Mouse (Mus musculus): Measurements from ENCODE around the gene Deup1. TPM values are rescaled to one million over a fixed set of nuclear protein-coding genes. Genes with fewer than 3 reads are reported as not detected.

Gene Deup1
- polyA plus RNA-seq, 1 experiment from 2014 or later = 0.08 TPM

DNA sequence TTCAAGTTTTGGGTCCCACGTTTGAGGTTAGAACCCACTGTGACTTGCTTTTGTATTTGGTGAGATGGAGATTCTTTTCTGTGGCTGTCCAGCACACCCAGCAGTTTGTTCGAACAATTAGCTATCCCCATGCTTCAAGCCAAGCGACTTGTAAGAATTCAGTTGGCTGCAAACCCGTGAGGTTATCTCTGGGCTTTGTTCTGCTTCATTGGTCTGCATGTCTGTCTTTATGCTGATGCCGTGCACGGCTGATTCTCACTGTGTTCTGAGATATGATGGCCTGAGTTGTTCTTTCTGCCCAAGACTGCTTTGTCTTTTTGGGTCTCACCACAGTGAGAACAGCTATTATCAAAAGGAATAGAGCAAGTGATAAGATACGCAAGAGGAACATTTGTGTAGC lies 10.7 kb downstream of the Deup1 start:
- H3K4me1 ChIP-seq (replicated peaks; ENCODE audit: control insufficient read depth, insufficient read depth, low read length) = no peaks in the 10 kb centered on the region
- no peak overlapping the region for H3K4me3 ChIP-seq (ENCODE audit: low read depth, low read length)
- no peak overlapping the region for H3K4me2 ChIP-seq (replicated peaks; ENCODE audit: low read depth)
- no peaks in the 10 kb centered on the region for H3K9me3 ChIP-seq (ENCODE audit: control insufficient read depth)
- TF ChIP-seq CTCF (IDR thresholded peaks at IDR 0.05; ENCODE audit: low read depth) = no peak
- 75% methylated on average over 7 of the region's 7 CpGs for WGBS
- no peak for ATAC-seq
- no peaks in the 10 kb centered on the region for H3K36me3 ChIP-seq (ENCODE audit: control insufficient read depth, insufficient read depth)
- H3K27ac ChIP-seq (ENCODE audit: low read depth, low read length) = no peak overlapping the region
- no peaks in the 10 kb centered on the region for H3K27me3 ChIP-seq (replicated peaks; ENCODE audit: control insufficient read depth, insufficient read depth, low read length)
- no peak overlapping the region for H3K9ac ChIP-seq (ENCODE audit: low read depth, low read length)

DNA sequence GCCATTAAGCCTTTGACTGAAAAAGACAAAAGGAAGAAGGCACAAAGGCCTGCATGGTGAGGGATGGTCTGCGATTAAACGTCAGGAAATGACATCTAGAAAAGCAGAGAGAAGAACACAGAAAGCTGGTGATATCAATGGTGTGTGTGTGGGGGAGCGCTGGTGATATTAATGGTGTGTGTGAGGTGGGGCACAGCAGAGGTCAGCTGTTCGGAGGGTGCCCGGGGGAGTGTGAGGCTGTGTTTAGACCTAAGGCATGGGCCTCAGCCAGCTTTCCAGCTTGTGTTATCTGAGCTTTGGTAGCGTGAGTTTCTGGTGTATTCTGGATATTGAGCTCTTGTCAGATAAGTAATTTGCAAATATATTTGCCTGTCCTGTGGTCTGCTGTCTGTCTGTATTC lies 11.3 kb downstream of the Deup1 start:
- ATAC-seq = no peak
- TF ChIP-seq CTCF (IDR thresholded peaks at IDR 0.05; ENCODE audit: low read depth) = no peak
- WGBS = 74% methylated on average over 6 of the region's 6 CpGs

DNA sequence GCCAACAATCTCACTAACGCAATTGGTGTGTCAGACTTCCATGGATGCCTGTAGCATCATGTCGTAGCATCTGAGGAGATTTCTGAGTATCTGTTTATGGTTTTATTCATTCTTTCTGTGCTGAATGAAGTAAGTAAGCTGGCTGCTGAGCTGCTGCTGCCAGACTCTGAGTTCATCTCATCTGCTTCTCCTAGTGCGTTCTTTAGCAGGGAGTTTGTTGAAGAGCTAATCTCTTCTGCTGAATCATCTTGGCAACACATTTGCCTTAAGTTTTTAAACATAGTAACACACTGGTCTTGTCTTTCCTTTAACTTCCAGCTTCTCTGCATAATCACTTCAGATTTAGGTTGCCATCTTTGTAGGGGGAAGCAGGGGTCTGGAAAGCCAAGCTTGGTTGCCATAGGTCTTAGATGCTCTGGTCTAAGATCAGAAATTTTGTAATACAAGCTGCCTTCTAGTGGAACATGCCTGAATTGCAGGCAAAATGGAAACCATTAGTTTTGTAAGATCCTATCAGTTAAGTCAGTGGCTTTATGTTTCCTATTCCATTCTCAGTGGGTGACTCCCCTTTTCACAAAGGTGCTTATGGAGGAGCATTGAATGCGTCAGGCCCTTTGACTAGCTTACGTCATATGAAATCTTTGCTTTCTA lies 18.3 kb downstream of the Deup1 start:
- TF ChIP-seq CTCF (IDR thresholded peaks at IDR 0.05; ENCODE audit: low read depth) = peak; percentile 41; the same call in 1 of the 2 replicates

More for the DNA sequence above, 11.3 kb downstream of the Deup1 start:
- Histone ChIP-seq H3K4me3 (ENCODE audit: low read depth, low read length) (no peak overlapping the region), H3K36me3 (ENCODE audit: control insufficient read depth, insufficient read depth) (no peaks in the 10 kb centered on the region), H3K4me1 (replicated peaks; ENCODE audit: control insufficient read depth, insufficient read depth, low read length) (no peaks in the 10 kb centered on the region), H3K4me2 (replicated peaks; ENCODE audit: low read depth) (no peak overlapping the region), H3K9ac (ENCODE audit: low read depth, low read length) (no peak overlapping the region), H3K27ac (ENCODE audit: low read depth, low read length) (no peak overlapping the region), H3K27me3 (replicated peaks; ENCODE audit: control insufficient read depth, insufficient read depth, low read length) (no peaks in the 10 kb centered on the region), H3K9me3 (ENCODE audit: control insufficient read depth) (no peaks in the 10 kb centered on the region)

DNA sequence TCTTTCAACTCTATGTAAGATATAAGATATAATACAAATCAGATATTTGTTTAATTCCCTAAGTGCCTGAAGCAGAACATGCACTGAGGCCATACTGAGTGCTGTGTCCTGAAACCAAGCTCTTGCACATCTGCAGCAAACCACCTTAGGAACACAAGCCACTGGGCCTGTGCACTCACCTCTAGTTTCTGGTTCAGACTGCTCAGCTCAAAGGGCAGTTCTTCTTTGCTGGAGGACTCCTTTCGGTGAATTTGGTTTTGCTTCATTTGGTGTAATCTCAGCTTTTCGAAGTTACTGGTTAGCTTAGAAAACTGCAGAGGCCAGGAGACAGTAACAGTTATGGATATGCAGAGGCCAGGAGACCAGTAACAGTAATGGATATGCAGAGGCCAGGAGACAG lies 20.1 kb downstream of the Deup1 start:
- H3K4me1 ChIP-seq (replicated peaks; ENCODE audit: control insufficient read depth, insufficient read depth, low read length) = no peaks in the 10 kb centered on the region
- WGBS = 90% methylated on average over 2 of the region's 2 CpGs
- TF ChIP-seq CTCF (IDR thresholded peaks at IDR 0.05; ENCODE audit: low read depth) = no peak
- H3K27ac ChIP-seq (ENCODE audit: low read depth, low read length) = no peak overlapping the region
- no peak overlapping the region for H3K4me2 ChIP-seq (replicated peaks; ENCODE audit: low read depth)
- H3K4me3 ChIP-seq (ENCODE audit: low read depth, low read length) = no peak overlapping the region
- H3K27me3 ChIP-seq (replicated peaks; ENCODE audit: control insufficient read depth, insufficient read depth, low read length) = no peaks in the 10 kb centered on the region
- H3K9me3 ChIP-seq (ENCODE audit: control insufficient read depth) = peaks cover 5% of the 10 kb centered on the region; the same call in 1 of the 2 replicates
- H3K9ac ChIP-seq (ENCODE audit: low read depth, low read length) = no peak overlapping the region
- no peaks in the 10 kb centered on the region for H3K36me3 ChIP-seq (ENCODE audit: control insufficient read depth, insufficient read depth)
- no peak for ATAC-seq

More for the DNA sequence above, 18.3 kb downstream of the Deup1 start:
- H3K9me3 ChIP-seq (ENCODE audit: control insufficient read depth) = peaks cover 5% of the 10 kb centered on the region; the same call in 1 of the 2 replicates
- no peaks in the 10 kb centered on the region for H3K27me3 ChIP-seq (replicated peaks; ENCODE audit: control insufficient read depth, insufficient read depth, low read length)
- no peaks in the 10 kb centered on the region for H3K36me3 ChIP-seq (ENCODE audit: control insufficient read depth, insufficient read depth)
- ATAC-seq = no peak
- no peaks in the 10 kb centered on the region for H3K4me1 ChIP-seq (replicated peaks; ENCODE audit: control insufficient read depth, insufficient read depth, low read length)
- H3K27ac ChIP-seq (ENCODE audit: low read depth, low read length) = no peak overlapping the region
- H3K4me3 ChIP-seq (ENCODE audit: low read depth, low read length) = no peak overlapping the region
- WGBS = 85% methylated on average over 5 of the region's 5 CpGs
- no peak overlapping the region for H3K9ac ChIP-seq (ENCODE audit: low read depth, low read length)
- no peak overlapping the region for H3K4me2 ChIP-seq (replicated peaks; ENCODE audit: low read depth)

DNA sequence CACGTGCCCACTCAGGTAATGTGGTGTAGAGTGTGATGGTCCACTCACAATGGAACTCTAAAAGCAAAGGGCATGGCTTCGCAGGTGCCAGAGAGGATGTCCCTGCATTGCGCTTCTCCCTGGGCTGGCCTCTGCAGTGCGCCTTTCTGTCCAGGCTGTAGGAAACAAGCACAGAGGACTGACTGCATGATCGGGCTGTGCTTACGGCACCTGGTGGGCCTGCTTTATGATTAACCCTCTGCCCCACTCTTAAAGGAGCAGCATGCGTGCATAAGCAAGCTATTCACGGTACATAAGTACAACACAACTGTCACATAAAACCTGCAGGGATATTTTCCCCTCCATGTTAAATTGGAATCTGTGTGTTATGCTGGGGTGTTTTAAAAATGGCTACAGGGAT lies 24.6 kb downstream of the Deup1 start:
- TF ChIP-seq CTCF (IDR thresholded peaks at IDR 0.05; ENCODE audit: low read depth) = no peak
- ATAC-seq = no peak
- 74% methylated on average over 8 of the region's 8 CpGs for WGBS
- no peaks in the 10 kb centered on the region for H3K4me1 ChIP-seq (replicated peaks; ENCODE audit: control insufficient read depth, insufficient read depth, low read length)
- H3K4me3 ChIP-seq (ENCODE audit: low read depth, low read length) = no peak overlapping the region
- no peak overlapping the region for H3K27ac ChIP-seq (ENCODE audit: low read depth, low read length)
- H3K9ac ChIP-seq (ENCODE audit: low read depth, low read length) = no peak overlapping the region
- no peak overlapping the region for H3K4me2 ChIP-seq (replicated peaks; ENCODE audit: low read depth)
- no peaks in the 10 kb centered on the region for H3K9me3 ChIP-seq (ENCODE audit: control insufficient read depth)
- H3K27me3 ChIP-seq (replicated peaks; ENCODE audit: control insufficient read depth, insufficient read depth, low read length) = no peaks in the 10 kb centered on the region
- no peaks in the 10 kb centered on the region for H3K36me3 ChIP-seq (ENCODE audit: control insufficient read depth, insufficient read depth)

DNA sequence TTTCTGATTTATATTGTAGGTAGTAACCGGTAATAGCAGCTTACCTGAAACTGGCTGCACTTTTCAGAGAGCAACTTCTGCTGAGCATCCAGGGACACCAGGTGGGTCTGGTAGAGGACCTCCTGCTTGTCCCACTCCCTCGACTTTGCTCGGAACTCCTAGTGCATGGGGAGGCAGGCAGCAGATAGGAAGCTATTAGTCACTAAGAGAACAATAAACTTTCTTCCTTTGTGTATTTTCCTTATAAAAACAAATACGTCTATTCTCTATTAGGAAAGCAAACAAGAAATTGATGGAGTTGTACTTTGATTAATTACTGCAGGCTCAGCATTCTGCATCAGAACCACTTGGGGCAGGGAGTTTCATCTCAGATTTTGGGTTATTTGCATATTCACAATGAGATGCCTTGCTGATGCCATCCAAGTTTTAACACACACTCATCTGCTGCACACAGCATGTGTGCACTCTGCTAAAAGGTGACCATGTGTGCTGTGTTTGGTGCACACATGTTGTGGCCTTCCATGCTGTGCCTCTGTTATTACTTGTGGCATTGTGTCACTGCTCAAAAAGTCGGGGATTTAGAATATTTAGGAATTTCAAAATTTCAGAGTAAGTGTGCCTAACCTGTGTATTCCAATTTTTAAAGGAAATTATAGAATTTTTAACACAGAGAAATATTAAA lies 26.7 kb downstream of the Deup1 start:
- ATAC-seq = no peak
- Histone ChIP-seq H3K36me3 (ENCODE audit: control insufficient read depth, insufficient read depth) (no peaks in the 10 kb centered on the region), H3K9ac (ENCODE audit: low read depth, low read length) (no peak overlapping the region), H3K9me3 (ENCODE audit: control insufficient read depth) (no peaks in the 10 kb centered on the region), H3K4me1 (replicated peaks; ENCODE audit: control insufficient read depth, insufficient read depth, low read length) (no peaks in the 10 kb centered on the region), H3K27me3 (replicated peaks; ENCODE audit: control insufficient read depth, insufficient read depth, low read length) (no peaks in the 10 kb centered on the region), H3K4me2 (replicated peaks; ENCODE audit: low read depth) (no peak overlapping the region), H3K4me3 (ENCODE audit: low read depth, low read length) (no peak overlapping the region), H3K27ac (ENCODE audit: low read depth, low read length) (no peak overlapping the region)
- no peak for TF ChIP-seq CTCF (IDR thresholded peaks at IDR 0.05; ENCODE audit: low read depth)
- WGBS = 43% methylated on average over 5 of the region's 5 CpGs

Measured in intestine, postnatal 0 days (tissue).